Mouse (Mus musculus): ENCODE results near the gene Mterf1b.

Gene Mterf1b

GRCm38 (mm10) chr5:4246095-4246494, 53.9 kb downstream of the Mterf1b start:
- no peak for DNase-seq

Measured in liver (tissue).